Mouse (Mus musculus): ENCODE results near the gene Med27. TPM values are rescaled to one million over a fixed set of nuclear protein-coding genes. Genes with fewer than 3 reads are reported as not detected.

Gene Med27
- polyA plus RNA-seq, 1 experiment = 33.3 TPM

- Histone ChIP-seq H3K27me3 (ENCODE audit: control insufficient read depth, insufficient read depth, low read length) (no peaks in the 10 kb centered on the region), H3K4me1 (ENCODE audit: control insufficient read depth, insufficient read depth, insufficient read length, low read length) (peaks cover 19% of the 10 kb centered on the region), H3K27ac (ENCODE audit: insufficient read depth, low read depth, low read length) (no peak overlapping the region), H3K4me3 (ENCODE audit: low read depth, low read length) (no peak overlapping the region), H3K36me3 (ENCODE audit: control insufficient read depth, insufficient read depth, low read length) (no peaks in the 10 kb centered on the region)
- WGBS = 78% methylated on average over 9 of the region's 9 CpGs
- no peak for TF ChIP-seq CTCF (IDR thresholded peaks at IDR 0.05; ENCODE audit: extremely low read depth, insufficient read length, insufficient replicate concordance, low read depth, low read length)
- TF ChIP-seq POLR2A (IDR thresholded peaks at IDR 0.05; ENCODE audit: low read depth, low read length) = no peak
These were observed 118.4 kb downstream of the Med27 start for GRCm38 (mm10) chr2:29464851-29465648.

- Histone ChIP-seq H3K27ac (ENCODE audit: insufficient read depth, low read depth, low read length) (no peak overlapping the region), H3K4me1 (ENCODE audit: control insufficient read depth, insufficient read depth, insufficient read length, low read length) (peaks cover 20% of the 10 kb centered on the region), H3K36me3 (ENCODE audit: control insufficient read depth, insufficient read depth, low read length) (no peaks in the 10 kb centered on the region), H3K27me3 (ENCODE audit: control insufficient read depth, insufficient read depth, low read length) (no peaks in the 10 kb centered on the region), H3K4me3 (ENCODE audit: low read depth, low read length) (no peak overlapping the region)
- 73% methylated on average over 3 of the region's 3 CpGs for WGBS
- TF ChIP-seq CTCF (IDR thresholded peaks at IDR 0.05; ENCODE audit: extremely low read depth, insufficient read length, insufficient replicate concordance, low read depth, low read length) (no peak), POLR2A (IDR thresholded peaks at IDR 0.05; ENCODE audit: low read depth, low read length) (no peak)
These were observed 119.1 kb downstream of the Med27 start for GRCm38 (mm10) chr2:29465649-29466137.

GRCm38 (mm10) chr2:29466396-29466795, 119.8 kb downstream of the Med27 start:
- H3K36me3 ChIP-seq (ENCODE audit: control insufficient read depth, insufficient read depth, low read length) = no peaks in the 10 kb centered on the region
- H3K27me3 ChIP-seq (ENCODE audit: control insufficient read depth, insufficient read depth, low read length) = no peaks in the 10 kb centered on the region
- H3K4me1 ChIP-seq (ENCODE audit: control insufficient read depth, insufficient read depth, insufficient read length, low read length) = peaks cover 20% of the 10 kb centered on the region
- H3K27ac ChIP-seq (ENCODE audit: insufficient read depth, low read depth, low read length) = no peak overlapping the region
- 77% methylated on average over 4 of the region's 4 CpGs for WGBS
- no peak overlapping the region for H3K4me3 ChIP-seq (ENCODE audit: low read depth, low read length)
- TF ChIP-seq POLR2A (IDR thresholded peaks at IDR 0.05; ENCODE audit: low read depth, low read length) = no peak
- TF ChIP-seq CTCF (IDR thresholded peaks at IDR 0.05; ENCODE audit: extremely low read depth, insufficient read length, insufficient replicate concordance, low read depth, low read length) = no peak

- no peaks in the 10 kb centered on the region for H3K36me3 ChIP-seq (ENCODE audit: control insufficient read depth, insufficient read depth, low read length)
- peaks cover 12% of the 10 kb centered on the region; the same call in 1 of the 2 replicates for H3K4me1 ChIP-seq (ENCODE audit: control insufficient read depth, insufficient read depth, insufficient read length, low read length)
- H3K27ac ChIP-seq (ENCODE audit: insufficient read depth, low read depth, low read length) = no peak overlapping the region
- H3K4me3 ChIP-seq (ENCODE audit: low read depth, low read length) = no peak overlapping the region
- TF ChIP-seq CTCF (IDR thresholded peaks at IDR 0.05; ENCODE audit: extremely low read depth, insufficient read length, insufficient replicate concordance, low read depth, low read length) = no peak
- TF ChIP-seq POLR2A (IDR thresholded peaks at IDR 0.05; ENCODE audit: low read depth, low read length) = no peak
- no peaks in the 10 kb centered on the region for H3K27me3 ChIP-seq (ENCODE audit: control insufficient read depth, insufficient read depth, low read length)
- 90% methylated on average over 15 of the region's 15 CpGs for WGBS
These were observed 121.9 kb downstream of the Med27 start for GRCm38 (mm10) chr2:29468517-29468936.

- Histone ChIP-seq H3K27me3 (ENCODE audit: control insufficient read depth, insufficient read depth, low read length) (no peaks in the 10 kb centered on the region), H3K4me1 (ENCODE audit: control insufficient read depth, insufficient read depth, insufficient read length, low read length) (peaks cover 11% of the 10 kb centered on the region; the same call in 1 of the 2 replicates), H3K27ac (ENCODE audit: insufficient read depth, low read depth, low read length) (no peak overlapping the region), H3K4me3 (ENCODE audit: low read depth, low read length) (no peak overlapping the region), H3K36me3 (ENCODE audit: control insufficient read depth, insufficient read depth, low read length) (no peaks in the 10 kb centered on the region; the same call in 1 of the 2 replicates)
- no peak for TF ChIP-seq POLR2A (IDR thresholded peaks at IDR 0.05; ENCODE audit: low read depth, low read length)
- TF ChIP-seq CTCF (IDR thresholded peaks at IDR 0.05; ENCODE audit: extremely low read depth, insufficient read length, insufficient replicate concordance, low read depth, low read length) = no peak
- 42% methylated on average over 4 of the region's 4 CpGs for WGBS
These were observed 126.4 kb downstream of the Med27 start for GRCm38 (mm10) chr2:29472952-29473437.

- WGBS = 82% methylated on average over 2 of the region's 2 CpGs
- H3K36me3 ChIP-seq (ENCODE audit: control insufficient read depth, insufficient read depth, low read length) = no peaks in the 10 kb centered on the region; the same call in 1 of the 2 replicates
- peaks cover 11% of the 10 kb centered on the region; the same call in 1 of the 2 replicates for H3K4me1 ChIP-seq (ENCODE audit: control insufficient read depth, insufficient read depth, insufficient read length, low read length)
- no peak overlapping the region for H3K27ac ChIP-seq (ENCODE audit: insufficient read depth, low read depth, low read length)
- H3K4me3 ChIP-seq (ENCODE audit: low read depth, low read length) = no peak overlapping the region
- no peaks in the 10 kb centered on the region for H3K27me3 ChIP-seq (ENCODE audit: control insufficient read depth, insufficient read depth, low read length)
- TF ChIP-seq CTCF (IDR thresholded peaks at IDR 0.05; ENCODE audit: extremely low read depth, insufficient read length, insufficient replicate concordance, low read depth, low read length) (no peak), POLR2A (IDR thresholded peaks at IDR 0.05; ENCODE audit: low read depth, low read length) (no peak)
These were observed 127.3 kb downstream of the Med27 start for GRCm38 (mm10) chr2:29473907-29474306.

- no peak overlapping the region for H3K27ac ChIP-seq (ENCODE audit: insufficient read depth, low read depth, low read length)
- 93% methylated on average over 1 of the region's 1 CpGs for WGBS
- TF ChIP-seq POLR2A (IDR thresholded peaks at IDR 0.05; ENCODE audit: low read depth, low read length) = no peak
- no peak for TF ChIP-seq CTCF (IDR thresholded peaks at IDR 0.05; ENCODE audit: extremely low read depth, insufficient read length, insufficient replicate concordance, low read depth, low read length)
- H3K4me3 ChIP-seq (ENCODE audit: low read depth, low read length) = no peak overlapping the region
- no peaks in the 10 kb centered on the region for H3K27me3 ChIP-seq (ENCODE audit: control insufficient read depth, insufficient read depth, low read length)
- H3K4me1 ChIP-seq (ENCODE audit: control insufficient read depth, insufficient read depth, insufficient read length, low read length) = peaks cover 8% of the 10 kb centered on the region; the same call in 1 of the 2 replicates
- no peaks in the 10 kb centered on the region; the same call in 1 of the 2 replicates for H3K36me3 ChIP-seq (ENCODE audit: control insufficient read depth, insufficient read depth, low read length)
These were observed 130.1 kb downstream of the Med27 start for GRCm38 (mm10) chr2:29476702-29477101.
